Mouse (Mus musculus) heart, adult 11 months (tissue): ENCODE results near the gene Hnrnpl.
A peak's percentile ranks its signal among the peaks of the same experiment; 100 is the strongest.

ENCODE experiments used
- DNase-seq: peaks from one replicate; pipeline ENCODE4 v3.0.0; 2022

Hnrnpl gene

DNA sequence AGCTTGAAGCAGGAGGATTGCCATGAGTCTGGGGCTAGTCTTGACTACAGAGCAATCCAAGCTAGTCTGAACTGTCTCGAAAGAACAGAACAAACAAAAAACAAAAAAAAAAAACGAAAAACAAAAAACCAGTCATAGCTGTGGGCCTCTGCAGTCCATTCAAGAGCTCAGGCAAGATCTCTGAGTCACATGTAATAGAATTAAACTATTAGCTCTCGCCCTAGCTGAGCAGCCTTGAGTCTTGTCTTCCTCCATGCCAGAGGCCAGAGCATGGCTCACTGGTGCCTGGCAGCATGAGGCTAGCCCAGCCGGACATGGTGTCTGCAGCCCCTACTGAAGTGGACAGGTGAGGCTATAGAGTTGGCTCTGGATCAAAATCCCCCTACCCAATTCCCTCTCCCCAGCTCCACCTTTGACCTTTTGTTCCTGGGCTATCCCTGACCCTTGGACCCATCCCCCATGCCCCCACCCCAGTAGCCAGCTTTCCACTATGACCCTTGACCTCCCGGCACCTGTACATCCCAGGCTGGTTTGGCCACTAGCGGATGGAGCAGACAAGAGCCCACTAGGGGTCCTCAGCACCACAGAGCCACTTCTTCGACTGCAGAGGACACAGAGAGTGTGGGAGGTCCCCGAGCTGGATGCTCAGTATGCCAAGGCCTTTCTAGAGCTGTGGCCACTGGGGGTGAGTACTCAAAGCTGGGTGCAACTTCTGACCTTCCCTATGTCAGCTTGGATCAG, 18.1 kb upstream of the Hnrnpl start:
- no peak for DNase-seq

DNA sequence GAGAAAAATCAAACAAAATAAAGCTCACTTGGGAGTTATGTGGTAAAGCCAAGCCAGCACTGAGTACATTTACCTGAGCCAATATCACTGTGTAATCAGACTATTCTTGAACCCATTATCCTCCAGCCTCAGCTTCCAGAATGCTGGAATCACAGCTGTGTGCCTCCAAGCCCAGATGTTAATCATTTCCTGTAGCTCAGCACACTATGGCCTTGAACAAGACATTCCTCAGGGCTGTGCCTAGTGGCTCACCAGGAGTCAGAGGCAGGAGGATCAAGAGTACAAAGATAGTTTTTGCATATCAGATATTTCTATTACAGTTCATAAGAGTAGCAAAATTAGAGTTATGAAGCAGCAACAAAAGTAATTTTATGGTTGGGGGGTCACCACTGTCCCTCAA, 16.6 kb upstream of the Hnrnpl start:
- no peak for DNase-seq

DNA sequence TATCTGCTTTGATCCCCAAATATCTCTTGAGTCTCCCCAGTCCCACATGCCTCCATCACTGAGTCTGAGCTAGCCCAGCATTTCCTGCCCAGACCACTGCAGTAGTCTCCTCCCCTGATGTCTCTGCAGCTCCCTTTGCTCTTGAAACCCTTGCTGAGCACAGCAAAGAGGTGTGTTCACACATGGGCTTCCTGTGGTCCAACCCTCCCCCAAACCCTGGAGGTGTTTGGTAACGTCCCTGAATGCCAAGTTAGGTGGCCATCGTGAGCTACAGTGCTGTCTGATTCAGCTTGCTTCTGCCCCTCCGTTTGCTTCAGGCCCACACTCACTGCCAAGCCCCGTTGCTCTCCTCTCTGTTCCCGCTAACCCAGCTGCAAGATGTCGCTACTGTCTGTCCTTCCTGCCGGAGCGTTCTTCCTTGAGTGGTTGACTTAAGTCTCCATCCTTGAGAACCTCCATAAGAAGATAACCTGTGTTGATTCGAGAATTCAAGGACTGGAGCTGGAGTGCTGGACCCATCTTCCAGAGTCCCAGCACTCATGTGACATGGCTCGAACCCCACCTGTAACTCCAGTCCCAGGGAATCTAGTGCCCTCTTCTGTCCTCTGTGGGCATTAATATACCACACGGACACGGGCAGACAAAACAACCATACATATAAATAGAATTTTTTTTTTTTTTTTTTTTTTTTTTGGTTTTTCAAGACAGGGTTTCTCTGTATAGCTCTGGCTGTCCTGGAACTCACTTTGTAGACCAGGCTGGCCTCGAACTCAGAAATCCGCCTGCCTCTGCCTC, 15.8 kb upstream of the Hnrnpl start:
- DNase-seq = no peak

DNA sequence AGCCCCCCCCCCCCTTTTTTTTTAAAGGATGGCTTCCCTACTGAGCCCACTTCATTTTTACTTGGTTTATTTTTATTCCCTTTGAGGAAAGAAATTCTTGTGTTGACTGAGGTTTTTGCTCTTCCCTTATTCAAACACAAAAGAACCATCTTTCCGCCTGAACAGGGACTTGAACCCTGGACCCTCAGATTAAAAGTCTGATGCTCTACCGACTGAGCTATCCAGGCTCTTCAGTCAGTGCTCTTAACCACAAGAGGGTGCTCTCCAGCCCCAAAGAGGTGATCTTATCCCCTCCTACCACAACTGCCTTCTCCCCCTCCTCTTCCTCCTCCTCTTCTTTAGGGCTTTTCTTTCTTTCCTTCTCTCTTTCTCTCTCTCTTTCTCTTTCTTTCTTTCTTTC, 14.5 kb upstream of the Hnrnpl start:
- no peak for DNase-seq

DNA sequence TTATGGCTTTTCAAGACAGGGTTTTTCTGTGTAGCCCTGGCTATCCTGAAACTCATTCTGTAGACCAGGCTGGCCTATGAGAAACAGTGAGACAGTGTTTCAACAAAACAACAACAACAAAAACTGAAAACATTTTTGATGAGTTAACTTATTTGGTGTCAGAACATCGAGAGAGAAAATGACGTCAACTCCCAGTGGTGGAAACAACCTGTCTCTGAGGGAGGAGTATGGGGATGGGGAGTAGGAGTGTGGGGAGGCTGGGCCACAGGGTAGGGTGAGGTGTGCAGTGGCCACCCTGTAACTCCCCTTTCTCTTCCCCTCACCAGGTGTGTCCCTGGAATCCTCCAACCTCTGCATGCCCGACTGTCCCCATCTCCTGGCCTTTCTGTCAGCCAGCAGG, 13.8 kb upstream of the Hnrnpl start:
- DNase-seq = no peak

DNA sequence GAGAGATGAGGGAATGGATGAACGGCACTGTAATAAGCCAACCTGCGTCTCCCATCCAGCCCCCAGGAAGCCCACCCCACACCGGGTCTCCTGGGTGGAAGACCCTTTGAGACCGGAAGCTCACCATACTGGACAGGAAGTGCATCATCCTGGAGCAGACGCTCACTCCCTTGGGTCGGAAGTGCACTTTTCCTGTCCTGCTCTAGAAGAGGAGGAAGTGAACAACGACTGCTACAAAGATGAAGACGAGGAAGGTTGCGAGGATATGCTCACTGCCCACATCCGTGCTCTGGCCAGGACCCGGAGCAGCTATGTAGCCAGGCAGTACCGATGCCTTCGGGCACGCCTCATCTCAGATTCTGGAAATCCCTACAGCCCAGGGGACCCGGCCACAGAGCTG, 12.5 kb upstream of the Hnrnpl start:
- DNase-seq = peak; percentile 96

DNA sequence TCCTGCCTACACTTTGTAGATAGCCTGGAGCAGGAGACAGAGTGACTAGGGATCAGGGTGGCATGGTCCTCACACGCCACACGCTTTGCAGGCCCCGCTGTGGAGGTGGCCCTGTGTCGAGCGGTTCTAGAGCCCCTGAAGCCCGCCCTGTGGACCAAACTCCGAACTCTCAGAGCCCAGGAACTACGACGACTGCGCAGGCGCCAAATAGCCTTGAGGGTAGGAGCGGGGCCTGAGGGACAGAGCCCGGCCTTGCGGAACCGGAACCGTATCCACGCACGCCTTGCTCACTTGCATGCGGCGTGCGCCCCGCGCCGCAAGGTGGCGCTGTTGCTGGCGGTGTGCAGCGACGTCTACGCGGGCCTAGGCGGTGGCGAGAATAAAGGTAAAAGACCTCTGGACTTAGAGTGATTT, 11.8 kb upstream of the Hnrnpl start:
- DNase-seq = peak; percentile 99

DNA sequence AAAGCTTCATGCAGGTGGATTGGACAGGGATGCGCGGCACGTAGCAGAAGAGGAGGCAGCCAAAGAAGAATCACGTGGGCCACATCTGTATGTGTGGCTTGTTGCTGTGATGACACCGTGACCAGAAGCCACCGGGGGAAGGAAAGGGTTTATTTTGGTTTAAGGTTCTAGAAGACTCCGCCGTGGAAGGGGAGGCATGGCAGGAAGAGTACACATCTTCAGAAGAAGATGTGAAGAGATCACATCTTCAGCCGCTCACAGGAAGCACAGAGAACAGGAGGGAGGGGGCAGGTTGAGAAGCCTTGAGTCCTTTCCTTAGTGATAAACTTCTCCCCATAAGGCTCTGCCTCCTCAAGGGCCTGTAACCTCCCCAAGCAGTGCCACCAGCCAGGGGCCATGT, 8.3 kb upstream of the Hnrnpl start:
- no peak for DNase-seq

DNA sequence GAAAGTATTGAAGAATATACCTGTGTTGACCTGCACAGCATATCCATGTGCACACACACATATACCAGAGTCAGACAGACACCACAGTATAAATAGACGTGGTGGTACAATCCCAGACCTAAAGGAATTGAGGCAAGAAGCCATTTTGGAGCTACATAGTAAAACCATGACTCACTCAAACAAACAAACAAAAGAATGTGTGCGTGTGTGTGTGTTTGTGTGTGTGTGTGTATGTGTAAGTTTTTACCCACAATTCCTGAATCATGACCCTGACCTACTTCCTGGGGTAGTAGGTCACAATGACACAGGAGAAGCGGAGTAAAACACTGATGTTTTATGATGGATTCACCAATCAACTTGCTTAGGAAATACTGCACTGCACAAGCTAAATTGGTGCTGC, 6.9 kb upstream of the Hnrnpl start:
- DNase-seq = no peak

DNA sequence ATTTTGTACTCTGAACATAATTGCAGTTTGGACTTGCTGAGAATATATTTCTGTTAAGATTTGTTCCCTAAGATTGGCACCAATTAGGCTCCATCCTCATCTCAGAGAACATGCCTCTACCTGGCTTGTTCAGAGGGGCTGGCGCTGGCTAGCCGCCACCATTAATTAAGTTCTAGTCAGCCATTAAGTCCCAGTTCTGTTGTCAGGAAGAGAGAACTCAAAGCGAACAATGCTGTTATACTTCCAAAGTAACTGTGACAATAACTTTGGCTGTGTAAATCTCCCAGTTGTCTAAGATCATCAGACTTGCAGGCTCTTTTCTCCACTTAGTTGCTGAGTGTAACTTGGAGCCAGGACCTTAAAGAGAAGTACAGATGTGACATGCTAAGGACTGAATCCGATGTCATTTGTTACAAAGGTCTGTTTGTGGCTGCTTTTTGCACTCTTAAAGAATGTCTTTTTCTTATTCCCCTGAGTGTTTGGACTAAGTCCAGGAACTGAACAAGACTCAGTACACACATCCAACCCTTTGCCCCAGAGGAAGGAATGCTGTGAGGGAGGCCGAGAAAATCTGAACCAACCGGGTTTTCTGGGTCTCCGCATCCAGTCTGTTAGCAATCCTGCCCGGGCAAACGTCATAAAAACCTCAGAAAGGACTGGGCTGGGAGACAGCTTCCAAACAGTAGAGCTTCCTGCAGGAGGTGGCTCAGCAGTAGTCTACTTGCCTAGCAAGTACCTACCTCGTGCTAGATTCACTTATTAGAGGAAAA, 6.3 kb upstream of the Hnrnpl start:
- DNase-seq = peak; percentile 96

DNA sequence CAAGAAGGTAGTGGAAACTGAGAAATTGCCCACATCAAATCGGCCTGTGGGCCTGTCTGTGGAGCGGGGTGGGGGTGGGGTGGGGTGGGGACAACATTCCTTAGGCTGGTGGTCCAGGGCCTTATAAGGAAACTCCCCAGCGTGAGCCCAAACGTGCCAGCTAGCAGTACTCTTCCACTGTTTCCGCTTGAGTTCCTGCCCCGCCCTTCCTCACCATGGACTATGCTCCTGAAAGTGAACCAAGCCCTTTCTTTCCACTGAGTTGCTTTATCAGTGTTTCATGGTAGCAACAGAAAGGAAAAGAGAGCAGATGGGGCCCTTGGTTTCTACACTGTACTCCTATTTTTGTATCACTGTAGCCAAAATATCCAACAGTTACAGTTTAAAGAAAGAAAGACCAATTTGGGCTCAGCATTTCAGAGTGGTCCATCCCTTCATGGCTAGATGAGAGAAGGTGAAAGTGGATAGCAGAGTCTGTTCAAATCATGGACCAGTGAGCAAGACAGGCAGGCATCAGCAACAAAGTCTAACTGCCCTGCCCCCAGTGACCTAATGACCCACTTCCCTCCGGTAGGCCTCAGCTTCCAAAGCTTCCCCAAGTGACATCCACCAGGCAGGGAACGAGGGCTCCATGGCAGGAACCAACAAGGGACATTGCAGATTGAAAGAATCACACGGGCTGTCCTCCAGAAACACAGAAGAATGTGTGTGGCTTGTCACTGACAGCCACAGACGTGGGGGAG, 5.3 kb upstream of the Hnrnpl start:
- DNase-seq = peak; percentile 97

DNA sequence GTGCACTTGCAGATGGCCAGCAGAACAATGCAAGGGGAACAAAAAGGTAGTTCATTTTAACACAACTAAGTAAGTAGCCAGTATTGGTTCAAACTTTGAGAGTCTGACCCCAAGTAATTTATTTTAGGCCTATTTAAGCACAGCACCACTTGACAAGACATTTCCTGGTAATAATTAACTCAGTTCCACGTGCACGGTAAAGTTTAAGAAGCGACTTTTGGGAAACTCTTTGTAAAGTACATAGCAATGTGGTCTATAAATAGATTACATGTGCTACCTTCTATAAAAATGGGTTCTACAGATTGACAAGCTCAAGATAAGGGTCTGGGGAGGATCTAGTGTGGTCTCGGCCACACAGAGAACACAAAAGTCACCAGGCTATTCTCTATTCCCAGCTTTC, 4.6 kb upstream of the Hnrnpl start:
- no peak for DNase-seq

DNA sequence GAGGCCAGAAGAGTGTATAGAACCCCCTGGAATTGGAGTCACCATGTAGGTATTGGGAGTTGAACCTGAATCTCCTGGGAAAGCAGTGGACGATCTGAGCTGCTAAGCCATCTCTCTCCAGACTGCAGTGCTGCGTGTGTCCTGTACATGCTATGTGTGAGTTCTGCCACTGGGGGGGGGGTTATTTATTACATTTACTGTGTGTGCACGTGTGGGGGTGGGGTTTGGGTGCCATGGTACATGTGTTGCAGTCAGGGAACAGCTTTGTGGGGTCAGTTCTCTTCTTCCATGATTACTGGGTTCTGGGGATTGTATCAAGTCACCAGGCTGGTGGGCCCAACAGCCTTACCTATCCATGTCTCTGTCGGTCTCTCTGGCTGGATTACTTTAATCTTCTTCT, 1.5 kb upstream of the Hnrnpl start:
- DNase-seq = no peak

DNA sequence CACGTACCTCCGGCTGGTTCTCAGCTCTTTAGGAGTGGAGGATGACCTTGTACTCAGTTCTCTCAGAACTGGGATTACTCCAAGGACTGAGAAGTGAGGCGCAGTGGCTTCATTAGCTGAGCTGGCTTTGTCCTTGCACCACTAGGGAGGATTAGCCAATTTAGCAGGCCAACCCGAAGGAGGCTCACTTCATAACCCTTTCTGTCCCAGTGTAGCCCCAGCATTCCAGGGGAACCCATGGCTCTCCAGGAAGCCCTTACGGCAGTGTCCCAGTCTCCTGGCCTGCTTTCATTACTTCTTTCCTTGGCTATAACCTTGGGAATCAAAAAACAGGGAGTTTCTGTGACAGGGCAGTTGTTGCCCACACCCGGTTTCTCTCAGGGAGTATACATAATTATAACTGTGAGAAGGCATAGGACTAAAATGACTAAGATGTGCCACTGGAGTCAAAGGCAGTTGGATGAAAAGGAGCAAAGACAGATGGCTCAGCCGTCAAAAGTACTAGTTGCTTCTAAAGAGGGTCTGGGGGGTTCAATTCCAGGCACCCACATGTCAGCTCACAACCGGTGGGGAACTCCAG, 610 bp upstream of the Hnrnpl start:
- DNase-seq = peak; percentile 97

DNA sequence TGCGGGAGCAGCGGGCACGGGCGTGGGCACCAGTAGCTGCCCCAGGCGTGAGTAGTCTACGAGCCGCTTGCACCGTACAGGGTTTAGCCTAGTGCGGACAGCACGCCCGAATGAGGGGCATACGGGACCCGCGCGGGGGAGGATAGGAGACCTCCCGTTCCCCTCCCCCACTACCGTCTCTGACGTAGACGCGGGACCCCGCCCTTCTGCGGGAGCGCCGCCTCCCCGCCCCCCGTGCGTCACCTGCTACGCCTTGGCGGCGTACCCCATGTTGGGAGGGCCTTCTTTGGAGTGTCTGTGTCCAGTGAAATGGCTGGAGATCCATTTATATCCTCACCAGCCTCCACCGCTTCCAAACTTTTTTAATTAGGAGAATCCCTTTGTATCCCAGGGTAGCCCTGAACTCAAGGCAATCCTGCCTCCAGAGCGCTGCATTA, 634 bp downstream of the Hnrnpl start:
- peak; percentile 100 for DNase-seq

DNA sequence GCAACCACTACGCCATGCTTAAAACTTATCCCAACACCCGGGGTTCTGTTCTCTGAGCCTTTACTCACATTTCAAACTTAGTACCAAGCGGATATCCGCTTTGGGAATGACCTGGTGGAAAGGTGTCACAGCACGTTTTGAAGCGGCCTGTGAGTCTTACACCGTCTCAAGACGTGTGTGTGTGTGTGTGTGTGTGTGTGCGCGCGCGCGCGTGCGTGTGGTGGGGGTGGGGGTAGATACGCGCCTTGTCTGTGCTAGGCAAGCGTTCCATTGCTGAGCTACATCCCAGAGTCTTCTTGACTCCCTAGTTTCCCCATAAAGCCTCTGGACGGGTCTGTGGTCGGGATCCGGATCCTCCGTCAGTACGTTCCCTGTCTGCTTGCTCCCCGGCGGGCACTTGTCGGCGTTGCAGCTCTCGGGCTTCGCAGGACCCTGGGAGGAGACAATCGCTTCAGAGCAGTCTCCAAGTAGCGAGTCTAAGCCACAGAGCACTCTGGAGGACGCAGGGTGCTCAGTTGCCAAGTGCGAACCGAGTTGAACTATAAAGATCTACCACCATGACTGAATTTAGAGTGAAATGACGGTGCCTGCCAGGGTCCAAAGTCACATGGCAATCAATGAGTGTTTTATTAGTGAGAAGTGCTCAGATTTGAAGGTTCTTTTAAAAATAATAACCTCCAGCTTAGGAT, 1.2 kb downstream of the Hnrnpl start:
- DNase-seq = peak; percentile 98

DNA sequence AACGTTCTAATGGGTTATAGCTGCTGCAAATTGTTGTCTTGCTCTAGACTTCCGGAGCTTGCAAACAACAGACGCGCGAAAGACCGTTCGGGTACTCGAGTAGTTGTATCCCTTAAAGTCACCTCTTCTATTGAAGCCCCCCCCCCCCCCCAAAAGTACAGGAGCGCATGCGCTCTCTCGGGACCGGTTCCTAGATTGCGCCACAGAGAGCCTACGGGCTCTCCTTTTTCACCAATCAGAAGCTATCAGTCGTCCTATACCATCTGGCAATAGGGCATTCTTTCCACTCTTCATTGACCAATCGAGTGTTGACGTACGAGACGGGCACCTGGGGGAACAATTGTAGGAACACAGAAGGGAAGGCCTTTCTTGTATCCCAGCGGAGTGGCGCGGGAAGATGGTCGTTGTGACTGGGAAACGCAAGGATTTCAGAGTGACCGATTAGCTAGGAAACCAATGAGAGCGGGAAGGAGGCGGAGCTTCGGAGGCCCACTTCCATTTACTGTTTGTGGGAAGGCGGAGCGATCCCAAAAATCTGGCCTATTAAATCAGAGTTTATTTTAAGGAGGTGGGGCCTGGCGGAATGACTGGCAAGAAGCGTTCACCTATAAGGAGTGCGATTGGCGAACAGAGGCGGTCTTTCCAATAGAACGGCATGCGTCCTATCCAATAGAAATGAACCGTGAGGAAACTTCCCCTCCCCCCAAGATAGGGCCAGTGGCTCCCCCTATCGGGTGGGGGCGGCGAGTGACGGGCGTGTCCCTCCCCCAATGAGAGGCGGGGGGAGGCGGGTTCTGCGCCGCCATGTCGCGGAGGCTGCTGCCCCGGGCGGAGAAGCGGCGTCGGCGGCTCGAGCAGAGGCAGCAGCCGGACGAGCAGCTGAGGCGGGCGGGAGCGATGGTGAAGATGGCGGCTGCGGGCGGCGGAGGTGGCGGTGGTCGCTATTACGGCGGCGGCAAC, 2.0 kb downstream of the Hnrnpl start:
- peak; percentile 100 for DNase-seq

DNA sequence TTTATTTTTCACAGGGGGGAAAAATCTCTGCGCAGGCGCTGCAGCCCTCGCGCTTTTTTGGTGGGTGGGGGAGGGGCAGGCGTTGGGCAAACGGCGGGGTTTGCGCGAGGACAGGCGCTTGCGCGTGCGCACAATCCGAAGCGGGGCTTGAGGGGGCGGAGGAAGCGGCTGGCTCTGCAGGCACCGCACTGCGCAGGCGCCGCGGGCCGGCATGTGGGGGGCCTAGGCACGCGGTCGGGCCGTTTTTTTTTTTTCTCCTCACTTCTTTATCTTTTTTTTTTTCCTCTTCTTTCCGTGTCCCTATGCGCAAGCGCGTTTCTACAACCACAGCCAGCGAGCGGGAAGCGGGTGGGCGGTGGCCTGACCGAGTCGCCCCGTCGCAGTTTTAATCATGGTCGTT, 2.9 kb downstream of the Hnrnpl start:
- DNase-seq = peak; percentile 99

DNA sequence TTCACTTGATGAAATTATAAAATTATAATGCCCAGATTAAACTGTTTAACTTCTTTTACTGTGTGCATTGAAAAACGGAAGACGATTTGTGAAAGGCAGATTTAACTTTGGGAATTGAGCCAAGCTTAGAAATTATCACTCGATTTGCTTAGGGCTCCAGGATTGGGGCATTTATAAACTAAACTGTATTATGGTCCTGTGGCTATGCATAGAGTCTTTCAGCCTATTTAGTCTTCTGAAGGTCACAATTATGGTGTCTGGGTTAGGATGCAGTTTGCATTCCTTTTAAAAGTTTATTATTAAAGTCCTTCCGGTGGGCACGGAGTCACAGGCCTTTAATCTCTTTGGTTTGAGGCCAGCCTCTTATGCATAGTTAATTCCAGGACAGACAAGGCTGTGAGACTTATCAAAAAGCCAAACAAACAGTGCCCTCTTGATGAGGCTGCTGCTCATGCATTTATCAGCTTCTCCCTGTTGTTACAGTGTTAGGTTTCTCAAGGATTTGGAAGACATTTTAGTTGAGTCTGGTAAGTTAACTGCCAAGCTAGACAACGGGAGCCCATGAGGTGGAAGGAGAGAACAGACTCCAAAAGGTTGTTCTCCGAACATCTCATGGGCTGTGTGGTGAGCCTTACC, 3.4 kb downstream of the Hnrnpl start:
- no peak for DNase-seq

DNA sequence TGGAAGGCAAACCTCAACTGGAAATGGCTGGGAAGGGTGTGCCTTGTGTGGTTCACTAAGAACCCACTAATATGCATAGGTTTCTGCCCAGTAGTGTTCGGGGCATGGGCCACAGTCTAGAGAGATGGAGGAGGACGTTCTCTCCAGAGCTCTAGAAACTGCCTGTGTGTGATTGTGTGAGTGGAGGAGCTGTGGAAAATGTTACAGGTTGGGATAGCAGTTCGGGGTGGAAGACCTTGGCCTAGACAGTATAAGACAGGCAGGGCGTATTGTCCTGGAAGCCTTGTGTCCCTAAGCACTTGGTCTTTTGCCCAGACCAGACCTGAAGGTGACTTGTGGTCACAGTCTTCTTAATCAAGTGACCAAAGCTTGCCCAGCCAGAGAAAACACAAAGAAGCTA, 4.1 kb downstream of the Hnrnpl start:
- DNase-seq = no peak
